Mouse (Mus musculus): Measurements from ENCODE around the gene Ppp1r17. TPM values are rescaled to one million over a fixed set of nuclear protein-coding genes. Genes with fewer than 3 reads are reported as not detected.

Gene Ppp1r17
- 0.13 and 0.20 TPM in 2 replicates for polyA plus RNA-seq (2021; fragmentation: Nextera tagmentation)
- long read RNA-seq, experiment 1, partial matches to known transcripts = 0 of 1 reads
- long read RNA-seq, experiment 1, other reads (novel, unspliced or antisense) = 0 of 1 reads
- long read RNA-seq, experiment 2, partial matches to known transcripts = 0 of 1 reads
- long read RNA-seq, experiment 2, other reads (novel, unspliced or antisense) = 0 of 1 reads

GRCm38 (mm10) chr6:56017291-56017994 lies at the start of gene Ppp1r17:
Gene Ppp1r17 (plus strand): TSS chr6:56017497.

Other genes with a start within 250 kb of the Ppp1r17 start
- gene Itprid1, start 180.6 kb upstream of the Ppp1r17 start, polyA plus RNA-seq (2021; fragmentation: Nextera tagmentation) = 0.35 and 0.36 TPM in 2 replicates